Mouse (Mus musculus) adrenal gland, postnatal 4 days (tissue): ENCODE data around the gene Cotl1. TPM values are rescaled to one million over a fixed set of nuclear protein-coding genes. Genes with fewer than 3 reads are reported as not detected.

Experiments used
- DNase-seq, 2 experiments: peaks; one replicate each; pipeline ENCODE4 v3.0.0; 2021 to 2022; ENCODE audit warnings: low spot score in 2 of 2, mixed read lengths in 2 of 2
- total RNA-seq, 2 experiments: library from RNA; stranded (reverse); gene quantifications; 2 replicates each; pipeline ENCODE4 v1.2.3; 2021

Cotl1 gene
- total RNA-seq, 2 experiments from 2014 or later = 95.9 to 114 TPM

DNA sequence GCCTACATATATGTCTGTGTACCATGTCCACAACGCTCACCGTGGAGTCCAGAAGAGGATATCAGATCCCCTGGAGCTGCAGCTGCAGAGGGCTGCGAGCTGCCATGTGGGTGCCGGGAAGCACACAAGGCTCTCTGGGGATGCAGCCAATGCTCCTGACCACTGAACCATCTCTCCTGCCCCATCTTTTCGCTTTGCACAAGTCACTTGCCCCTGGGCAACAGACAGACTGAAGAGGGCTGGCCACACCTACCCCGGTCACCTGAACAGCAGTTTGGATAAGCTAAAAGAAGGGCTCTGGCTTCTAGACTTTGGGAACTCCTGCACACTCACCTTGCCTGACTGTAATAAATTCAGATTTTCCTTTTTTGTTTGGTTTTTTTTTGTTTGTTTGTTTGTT lies 18.7 kb downstream of the Cotl1 start:
- DNase-seq = no peak

DNA sequence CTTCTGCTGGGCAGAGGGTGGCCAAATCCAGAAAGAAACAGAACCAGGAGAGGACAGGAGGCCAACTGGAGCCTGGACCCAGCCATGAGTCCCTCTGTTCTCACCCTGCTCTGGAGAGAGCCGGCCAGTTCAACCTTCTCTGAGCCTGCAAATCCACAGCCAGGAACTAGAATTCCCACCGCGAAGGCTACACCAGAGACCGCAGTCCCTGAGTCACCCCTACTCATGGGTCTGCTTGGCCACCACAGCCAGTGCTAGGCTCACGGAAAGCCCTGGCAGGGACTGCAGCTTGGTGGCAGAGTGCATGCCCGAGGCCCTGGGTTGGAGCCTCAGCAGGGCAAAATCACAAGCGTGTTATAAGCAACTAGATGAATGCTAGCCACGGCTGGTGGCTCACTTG lies 20.4 kb downstream of the Cotl1 start:
- DNase-seq = no peak

DNA sequence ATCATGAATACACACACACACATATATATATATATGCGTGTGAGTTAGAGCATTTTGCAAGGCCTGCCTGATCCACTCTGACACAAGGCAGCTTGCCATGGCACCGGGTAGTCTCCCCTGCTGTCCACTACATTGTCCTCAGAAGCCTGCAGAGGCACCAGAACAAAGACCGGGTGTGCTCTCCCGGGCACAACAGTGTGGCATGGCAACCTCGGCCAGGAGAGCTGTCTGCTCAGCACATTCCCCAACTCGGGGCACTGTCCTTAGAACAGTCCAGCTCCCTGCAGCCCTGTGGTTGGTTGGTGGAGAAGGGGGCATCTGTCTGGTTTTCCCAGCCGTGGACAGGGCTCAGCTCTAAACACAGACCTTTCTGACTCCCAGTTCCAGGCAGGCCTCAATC lies 21.0 kb downstream of the Cotl1 start:
- DNase-seq = no peak

DNA sequence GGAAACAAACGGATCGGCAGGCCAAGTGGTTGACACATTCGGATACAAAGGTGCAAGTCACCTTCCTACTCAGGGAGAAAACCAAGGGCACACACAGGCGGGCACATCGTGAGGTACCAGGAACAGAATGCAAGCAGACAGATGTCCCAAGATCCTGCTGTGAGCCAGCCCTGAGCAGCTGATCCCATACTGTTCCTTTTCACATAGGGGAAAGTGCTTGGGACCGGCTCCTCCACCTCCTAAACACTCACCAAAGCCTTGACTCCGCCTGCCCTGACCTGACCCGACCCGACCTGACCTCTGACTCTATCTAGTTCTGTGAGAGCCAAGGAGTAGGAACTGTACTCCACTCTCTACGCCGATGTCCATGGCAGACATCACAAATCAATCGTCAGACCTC lies 22.9 kb downstream of the Cotl1 start:
- no peak for DNase-seq

DNA sequence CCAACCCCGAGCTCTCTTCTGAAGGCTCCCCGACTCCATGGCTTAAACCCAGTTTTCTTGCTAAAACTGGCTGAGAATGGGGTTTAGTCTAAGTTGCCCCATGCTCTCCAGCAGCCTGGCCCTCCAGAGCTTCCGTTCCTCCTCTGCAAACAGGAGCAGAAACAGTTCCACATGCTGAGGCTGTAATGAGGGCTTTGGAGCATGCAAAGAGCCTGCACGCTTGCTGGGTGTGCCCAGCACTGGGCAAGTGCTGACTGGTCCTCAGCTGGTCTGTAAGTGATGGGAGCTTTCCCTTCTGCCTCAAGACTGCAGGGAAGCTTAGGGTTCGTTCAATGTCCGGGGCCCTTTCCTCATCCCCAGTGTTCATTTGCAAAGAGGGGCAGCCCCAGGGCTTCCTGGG lies 24.1 kb downstream of the Cotl1 start:
- no peak for DNase-seq

DNA sequence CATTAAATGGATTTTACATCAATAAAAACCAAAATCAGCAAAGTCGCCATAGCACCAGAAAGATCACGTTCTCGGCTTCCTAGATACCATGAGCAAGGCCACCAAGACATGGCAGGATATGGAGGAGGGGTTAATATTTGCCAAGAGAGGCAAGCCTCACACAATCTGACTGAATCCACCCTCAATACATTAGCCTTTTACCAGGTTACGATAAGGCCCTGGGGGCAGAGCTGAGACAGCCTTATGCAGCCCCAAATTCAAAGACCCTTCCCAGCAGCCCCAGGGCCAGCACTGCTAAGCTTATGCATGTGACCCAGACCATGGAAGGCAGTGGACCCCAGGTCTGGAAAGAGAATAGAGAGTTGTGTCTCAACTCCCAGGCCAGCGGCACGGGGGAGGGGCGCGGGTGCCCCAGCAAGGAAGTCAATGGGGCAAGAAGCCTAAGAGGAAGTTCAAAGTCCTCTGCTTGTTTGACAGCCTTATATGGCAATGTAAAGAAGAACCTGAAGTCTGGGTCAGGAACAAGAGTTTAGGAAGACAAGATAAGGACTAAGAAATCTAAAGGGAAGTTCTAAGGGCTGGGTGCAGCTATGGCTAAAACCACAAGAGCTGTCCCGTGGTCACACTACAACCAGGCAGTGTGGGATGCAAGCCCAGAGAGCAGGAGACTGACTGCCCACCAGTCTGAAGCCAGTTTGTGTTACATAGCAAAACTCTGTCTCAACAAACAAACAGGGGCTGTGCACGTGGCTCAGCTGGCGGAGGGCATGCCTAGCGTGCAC lies 27.5 kb downstream of the Cotl1 start:
- no peak for DNase-seq

DNA sequence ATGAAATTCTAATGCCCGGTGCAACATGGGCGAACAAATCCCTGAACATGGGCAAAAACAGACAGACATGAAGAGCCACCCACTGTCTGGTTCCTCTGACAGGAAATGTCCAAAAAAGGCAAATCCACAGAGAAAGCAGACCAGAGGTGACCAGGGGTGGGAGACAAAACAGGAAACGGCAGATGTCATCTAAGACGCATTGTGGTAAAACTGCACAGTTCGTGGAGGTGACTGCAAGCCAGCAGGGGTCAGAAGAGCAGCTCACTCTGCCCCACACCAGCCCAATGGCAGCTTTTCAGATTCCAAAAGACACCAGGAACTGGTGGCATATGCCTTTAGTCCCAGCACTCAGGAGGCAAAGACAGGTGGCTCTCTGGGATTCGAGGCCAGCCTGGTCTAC lies 28.4 kb downstream of the Cotl1 start:
- no peak for DNase-seq

DNA sequence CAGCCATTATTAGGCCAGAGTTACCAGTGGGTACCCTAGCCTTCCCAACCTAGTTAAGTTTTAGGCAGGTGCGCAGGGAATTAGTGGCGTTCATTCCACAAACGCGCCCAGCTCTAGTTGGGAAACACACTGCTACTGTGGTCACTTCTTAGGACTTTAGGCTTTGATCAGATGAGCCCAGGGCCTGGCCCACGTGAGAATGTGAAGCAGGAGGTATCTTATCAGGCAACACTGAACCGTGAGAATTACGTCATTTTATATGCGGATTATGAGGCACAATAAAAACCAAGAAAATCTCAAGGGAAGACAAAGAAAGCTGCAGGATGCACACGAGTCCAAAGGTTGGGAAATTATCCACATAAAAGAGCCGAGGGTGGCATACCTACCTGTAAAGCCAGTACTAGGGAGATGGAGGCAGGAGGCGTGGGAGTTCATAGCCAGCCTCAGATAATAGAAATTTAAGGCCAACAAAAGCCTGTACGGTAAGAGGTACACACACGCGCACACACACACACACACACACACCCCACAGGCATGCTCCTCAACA lies 29.3 kb downstream of the Cotl1 start:
- no peak for DNase-seq

DNA sequence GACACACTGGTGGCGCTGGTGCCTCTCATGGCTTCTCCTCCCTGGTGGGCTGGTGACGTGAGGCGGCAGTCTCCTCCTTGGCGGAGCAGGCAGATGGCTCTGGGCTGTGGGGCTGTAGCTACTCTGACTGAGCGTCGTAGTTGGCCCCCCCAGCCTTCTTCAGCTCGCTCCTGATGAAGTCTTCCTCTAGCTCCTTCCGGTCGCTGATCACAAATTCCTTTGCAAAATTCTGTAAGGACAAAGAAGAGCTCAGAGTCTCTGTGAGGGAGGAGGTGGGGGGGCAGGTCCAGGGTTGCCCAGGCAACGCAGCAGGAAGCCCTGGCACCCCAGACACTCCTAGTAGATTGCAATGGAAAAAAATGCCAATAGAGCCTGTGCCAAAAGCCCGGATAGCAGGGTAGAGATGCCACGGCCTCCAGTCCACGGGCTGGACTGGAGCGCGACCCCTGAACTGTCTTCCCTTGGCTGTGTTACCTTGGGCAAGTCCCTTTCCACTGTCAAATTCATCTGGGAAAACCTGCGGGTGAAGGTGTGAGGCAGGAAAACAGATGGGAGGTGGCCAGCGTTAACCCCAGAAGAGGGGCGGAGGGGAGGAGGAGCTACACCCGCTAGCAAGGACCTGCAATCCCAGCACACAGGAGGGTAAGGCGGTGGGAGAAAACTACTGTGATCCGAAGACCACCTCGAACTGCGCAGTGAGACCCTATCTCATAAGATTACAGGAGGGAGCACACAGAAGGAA lies 30.0 kb downstream of the Cotl1 start:
- no peak for DNase-seq

DNA sequence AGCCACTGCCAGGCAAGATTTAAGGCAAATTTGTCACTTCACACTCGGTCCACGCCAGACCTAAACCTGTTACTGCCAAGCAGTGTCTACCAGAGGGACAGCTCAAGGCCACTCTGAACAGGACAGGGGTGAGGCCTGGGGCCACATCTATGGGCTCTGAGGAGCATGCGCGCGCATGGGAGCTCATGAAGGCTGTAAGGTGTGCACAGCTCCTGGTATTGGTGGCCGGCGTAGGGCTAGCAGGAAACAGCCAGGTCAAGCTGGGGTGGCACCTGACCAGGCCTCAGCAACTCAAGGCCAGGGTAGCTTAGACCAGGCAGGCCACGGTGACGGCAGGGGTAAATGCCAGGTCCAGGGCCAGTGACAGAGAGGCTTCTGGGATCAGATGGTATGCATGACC lies 30.7 kb downstream of the Cotl1 start:
- DNase-seq = no peak

DNA sequence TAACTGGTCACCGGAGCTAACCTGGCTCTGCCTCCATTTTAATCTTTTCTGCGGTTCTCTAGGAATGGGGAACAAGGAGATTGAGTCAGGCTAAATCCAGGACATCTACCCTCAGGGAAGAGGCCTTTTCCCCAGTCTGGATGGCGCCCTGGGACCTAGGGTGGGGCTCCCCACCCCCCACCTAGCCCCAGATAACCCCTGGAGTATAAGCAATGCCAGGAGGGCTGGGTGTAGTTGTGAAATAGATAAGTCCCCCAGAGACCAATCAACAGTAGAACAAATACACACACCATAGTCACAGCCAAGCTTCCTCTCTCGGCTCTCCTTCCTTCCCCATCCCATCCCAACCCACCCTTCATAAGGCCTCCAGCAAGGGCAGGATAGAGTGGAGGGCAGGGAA lies 32.7 kb downstream of the Cotl1 start:
- DNase-seq = no peak

DNA sequence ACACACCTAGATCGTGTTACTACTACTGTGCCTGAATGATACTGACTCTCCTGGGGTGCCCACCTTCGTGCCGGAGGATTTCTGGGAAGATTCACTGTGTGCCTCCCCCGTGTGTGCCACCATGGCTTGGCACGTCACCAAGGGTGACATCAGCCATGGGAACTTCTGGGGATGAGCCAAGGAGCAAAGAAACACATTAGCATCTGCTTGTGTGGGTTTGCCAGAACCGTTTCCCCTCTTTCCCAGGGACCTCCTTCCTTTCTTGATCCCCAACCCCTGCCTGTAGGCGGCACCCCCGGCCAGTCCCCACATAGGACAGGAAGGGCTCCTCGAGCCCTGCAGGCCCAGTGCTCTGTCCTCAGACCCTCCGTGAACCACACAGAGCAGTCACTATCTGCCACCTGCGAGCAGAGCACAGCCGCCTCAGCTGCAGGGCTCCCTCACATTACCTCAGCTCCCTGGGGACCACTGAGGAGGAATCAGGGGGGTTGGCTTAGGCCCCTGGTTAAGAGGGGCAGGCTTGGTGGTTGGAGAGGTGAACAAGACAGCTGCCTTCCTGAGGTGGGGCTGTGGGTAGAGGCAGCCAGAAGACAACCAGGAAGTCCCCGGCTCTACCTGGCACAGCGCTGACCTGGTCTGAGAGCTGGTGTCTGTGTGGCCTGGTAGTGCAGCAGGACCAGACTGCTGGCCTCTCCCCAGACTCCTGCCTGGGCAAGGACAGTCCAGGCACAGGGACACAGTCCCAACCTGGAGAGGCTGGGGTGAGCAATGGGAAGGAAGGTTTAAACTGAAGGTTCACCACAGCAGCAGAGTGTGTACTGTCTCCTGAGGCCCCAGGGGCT lies 33.7 kb downstream of the Cotl1 start:
- no peak for DNase-seq

DNA sequence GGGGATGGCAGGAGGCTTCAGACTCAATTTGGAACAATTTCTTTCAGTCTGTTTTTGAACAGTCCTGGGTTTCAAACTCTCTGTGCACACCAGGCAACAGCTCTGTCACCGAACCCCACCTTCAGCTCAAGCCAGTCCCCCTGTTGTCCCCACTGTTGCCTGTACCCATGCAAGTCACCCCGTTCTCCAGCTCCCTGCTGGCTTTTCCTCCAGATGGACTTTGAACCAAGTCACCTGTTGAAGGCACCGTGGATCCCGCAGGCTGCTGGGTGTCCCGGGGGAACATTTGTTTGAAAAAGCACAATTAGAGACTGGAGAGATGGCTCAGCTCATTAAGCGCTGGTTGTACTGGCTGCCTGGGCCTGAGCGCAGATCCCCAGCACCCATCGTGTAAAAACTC lies 35.1 kb downstream of the Cotl1 start:
- no peak for DNase-seq

DNA sequence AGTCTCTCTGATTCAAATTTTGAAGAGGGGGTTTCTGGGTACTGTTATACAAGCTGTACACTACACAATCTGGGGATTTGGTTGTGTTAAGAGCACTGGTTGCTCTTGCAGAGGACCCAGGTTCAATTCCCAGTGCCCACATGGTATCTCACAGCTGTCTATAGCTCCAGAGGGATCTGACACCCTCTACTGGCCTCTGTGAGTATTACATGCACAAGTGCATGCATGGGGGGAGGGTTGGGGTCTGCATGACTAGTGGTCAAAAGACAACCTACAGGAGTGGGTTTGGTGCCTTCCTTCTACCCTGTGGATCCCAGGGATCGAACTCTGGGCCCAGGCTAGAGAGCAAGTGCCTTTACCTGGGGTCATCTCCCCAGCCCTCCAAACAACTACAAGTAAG lies 37.8 kb downstream of the Cotl1 start:
- DNase-seq = no peak

DNA sequence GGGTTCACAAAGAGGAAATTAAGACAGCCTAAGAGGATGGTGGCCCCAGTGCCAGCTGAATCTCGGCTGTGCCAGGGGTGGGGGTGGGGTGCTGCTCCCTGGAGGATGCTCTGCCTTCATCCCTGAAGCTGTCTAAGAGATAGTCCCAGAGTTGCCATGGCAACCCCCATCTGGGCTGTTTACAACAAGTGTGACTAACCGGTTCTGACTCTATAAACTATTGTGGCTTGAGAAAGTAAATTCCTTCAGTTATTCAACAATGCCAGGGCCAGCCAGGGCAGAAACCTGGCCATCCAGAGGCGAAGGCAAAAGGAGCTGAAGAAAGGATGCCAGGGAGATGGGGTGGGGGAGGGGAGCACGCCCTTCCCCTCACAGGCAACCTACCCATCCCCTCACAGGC lies 39.2 kb downstream of the Cotl1 start:
- DNase-seq = no peak

DNA sequence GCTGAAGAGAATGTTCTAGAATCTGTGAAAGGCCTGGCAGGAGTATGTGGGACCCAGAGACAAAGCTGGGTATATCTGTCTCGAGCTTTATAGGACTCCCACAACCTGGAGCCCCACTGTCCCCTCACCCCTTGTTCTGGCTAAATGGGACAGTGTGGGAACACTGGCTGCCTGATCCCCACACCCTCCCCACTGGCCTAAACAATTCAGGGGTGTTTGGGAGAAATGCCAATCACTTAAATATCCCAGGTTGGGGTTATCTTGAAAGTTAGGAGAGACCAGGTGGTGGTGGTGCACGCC lies 41.4 kb downstream of the Cotl1 start:
- DNase-seq = no peak

DNA sequence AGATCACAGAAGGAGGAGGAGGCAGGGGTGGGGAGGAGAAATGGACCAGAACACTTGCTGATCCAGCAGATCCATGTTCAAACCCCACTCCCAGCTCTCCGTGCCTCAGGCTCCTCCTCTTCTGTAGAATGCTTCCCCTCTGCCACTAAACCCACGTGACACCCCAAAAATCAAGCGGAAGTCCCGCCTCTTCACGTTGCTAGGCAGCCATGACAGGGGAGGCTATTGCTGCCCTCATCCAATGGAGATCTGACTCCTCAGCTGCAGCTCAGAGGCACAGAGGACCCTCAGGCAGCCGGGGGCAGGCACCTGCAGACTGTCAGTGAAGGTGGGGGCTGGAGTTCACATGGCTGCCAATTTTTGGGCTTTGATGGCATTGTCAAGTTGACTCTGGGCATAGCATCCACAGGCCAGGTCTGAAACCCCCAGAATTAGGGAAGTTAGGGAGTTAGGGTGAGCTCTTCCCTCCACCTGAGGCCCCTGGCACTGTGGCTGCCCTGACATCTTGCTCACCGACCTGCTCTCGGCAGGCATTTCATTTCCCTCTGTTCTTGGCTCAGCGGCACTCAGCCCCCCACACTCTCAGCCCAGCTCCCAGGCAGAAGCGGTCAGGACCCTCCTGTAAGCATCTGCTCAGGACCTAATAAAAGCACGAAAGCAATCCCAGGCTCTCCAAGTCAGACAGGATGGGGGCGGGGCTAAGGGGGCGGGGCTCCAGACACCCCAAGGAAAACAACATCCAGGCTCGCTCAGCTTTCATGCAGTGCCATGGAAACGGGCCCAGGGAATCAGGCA lies 42.0 kb downstream of the Cotl1 start:
- DNase-seq = no peak

DNA sequence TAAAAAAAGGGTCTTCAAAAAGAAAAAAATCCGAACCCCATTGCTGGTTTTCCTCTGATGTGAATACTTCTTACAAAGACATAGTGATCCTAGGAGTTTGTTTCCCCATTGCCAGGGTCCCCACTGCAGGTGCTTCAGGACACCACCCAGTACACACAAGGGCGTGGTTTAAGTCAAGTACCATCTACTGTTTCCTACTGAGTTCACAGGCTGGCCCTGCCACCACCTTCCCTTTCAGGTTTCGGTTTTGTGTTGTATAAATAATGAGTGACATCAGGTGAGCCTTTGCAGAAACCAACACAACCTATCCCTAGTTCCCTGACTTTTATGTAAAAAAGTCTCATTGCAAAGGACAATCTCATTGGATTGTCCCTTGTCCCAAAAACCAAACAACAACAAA lies 44.7 kb downstream of the Cotl1 start:
- no peak for DNase-seq

DNA sequence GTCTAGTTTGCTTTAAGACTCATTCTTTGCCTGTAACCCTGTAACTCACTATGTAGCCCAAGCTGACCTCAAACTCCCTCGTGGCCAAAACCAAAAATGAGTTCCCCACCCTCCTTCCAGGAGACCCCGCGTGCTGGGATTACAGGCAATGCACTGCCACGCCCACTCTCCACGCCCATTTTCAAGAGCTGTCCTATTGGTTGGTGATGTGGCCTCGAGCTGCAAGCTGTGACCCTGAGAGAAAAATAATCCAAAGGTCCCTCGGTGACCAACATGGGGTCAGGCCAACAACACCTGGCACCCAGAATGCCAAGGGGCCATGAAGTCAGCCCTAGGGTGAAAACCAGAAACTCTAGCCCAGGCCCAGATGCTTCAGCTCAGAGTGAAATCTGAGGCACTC lies 45.7 kb downstream of the Cotl1 start:
- no peak for DNase-seq

DNA sequence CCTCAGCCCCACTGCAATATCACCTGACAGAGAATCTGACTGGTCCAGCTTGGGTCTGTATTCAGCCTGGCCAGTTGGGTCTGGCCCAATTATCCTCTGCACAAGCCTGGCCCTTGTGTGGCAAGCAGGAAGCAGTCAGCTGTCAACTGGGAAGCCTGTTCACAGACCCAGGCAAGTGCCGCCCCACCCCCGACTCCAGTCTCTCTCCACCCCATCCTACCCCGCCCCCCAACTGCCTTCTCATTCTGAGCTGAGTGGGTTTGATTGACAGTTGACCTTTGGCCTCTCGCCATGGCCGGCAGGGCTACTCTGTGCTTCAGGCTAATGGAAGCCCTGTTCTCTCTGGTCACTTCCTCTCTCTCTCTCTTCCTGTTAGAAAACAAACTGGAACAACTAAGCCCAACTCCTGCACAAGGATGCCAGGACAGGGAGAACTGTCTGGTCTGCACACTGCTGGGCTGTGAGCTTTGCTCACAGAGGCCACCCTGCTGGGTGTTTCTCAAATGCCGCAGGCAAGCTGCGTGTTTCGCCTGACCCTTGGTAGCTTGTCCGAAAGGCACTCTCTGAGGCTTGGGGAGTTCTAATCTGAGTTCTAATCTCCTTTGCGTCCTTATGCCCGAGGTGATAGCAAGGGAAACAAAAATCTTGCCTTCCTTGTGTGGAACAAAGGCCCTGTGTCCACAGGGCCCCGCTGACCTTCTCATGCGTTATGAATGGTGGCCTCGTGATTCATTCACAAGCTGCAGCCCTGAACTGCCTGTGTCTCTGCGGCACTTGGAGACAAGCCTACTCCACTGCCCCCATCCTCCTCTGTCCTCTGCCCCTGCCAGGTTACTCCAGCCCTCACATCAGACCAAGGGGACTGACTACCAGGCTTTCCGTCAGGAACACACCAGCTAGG lies 48.3 kb downstream of the Cotl1 start:
- peak in 1 of 2 experiments; percentile 37 for DNase-seq
